Mouse (Mus musculus) E14TG2a.4 (cell line): ENCODE data around the gene Ss18l1.

Experiments
- H3K27me3 ChIP-seq: 2 replicates; pipeline ENCODE4 v1.6.1; 2014; ENCODE audit warnings: low read length, control low read depth; ENCODE audit not compliant: insufficient read depth
- H3K36me3 ChIP-seq: 2 replicates; pipeline ENCODE4 v1.6.1; 2014; ENCODE audit warnings: low read length, control low read depth; ENCODE audit not compliant: insufficient read depth
- H3K4me1 ChIP-seq: replicated peaks from 2 replicates; pipeline ENCODE4 v1.6.1; 2014; ENCODE audit warnings: low read depth, low read length, control low read depth
- H3K4me3 ChIP-seq: replicated peaks from 2 replicates; pipeline ENCODE4 v1.5.1; 2014; ENCODE audit warnings: mild to moderate bottlenecking, low read length
- H3K9me3 ChIP-seq: 2 replicates; pipeline ENCODE4 v1.6.1; 2014; ENCODE audit warnings: low read length, control low read depth
- CTCF ChIP-seq: conservative IDR thresholded peaks from 2 replicates; pipeline ENCODE4 v1.5.1; 2014; ENCODE audit warnings: low read length
- NANOG ChIP-seq: IDR thresholded peaks from 2 replicates; pipeline ENCODE4 v1.6.1; 2014; ENCODE audit warnings: borderline replicate concordance, low read length, mixed read lengths
- POU5F1 ChIP-seq: IDR thresholded peaks from 2 replicates; pipeline ENCODE4 v1.6.1; 2014; ENCODE audit warnings: low read length, borderline replicate concordance

Gene Ss18l1

DNA sequence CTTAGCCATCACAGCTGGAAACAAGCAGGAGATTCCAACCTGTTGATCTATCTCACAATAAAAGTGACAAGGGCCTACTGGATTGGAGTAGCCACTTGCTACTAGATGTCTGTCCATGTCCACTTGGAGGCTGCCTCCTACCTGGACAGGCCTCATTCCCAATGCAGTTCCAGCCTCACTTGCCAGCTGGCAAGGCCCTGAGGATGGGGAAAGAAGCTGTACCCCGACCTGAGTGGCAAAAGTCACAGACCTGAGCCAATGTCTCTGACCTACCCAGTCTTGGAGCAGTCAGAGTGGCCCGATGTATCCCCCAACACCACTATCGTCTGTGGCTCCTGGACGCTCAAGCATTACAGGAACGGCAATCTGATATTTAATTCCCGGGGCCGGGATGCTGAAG lies 28.6 kb upstream of the Ss18l1 start:
- peaks cover 4% of the 10 kb centered on the region; the same call in 1 of the 2 replicates for H3K9me3 ChIP-seq
- TF ChIP-seq NANOG (no peak), POU5F1 (no peak), CTCF (no peak)
- H3K4me3 ChIP-seq = no peak overlapping the region
- peaks cover 18% of the 10 kb centered on the region for H3K27me3 ChIP-seq
- peaks cover 50% of the 10 kb centered on the region for H3K4me1 ChIP-seq
- no peaks in the 10 kb centered on the region for H3K36me3 ChIP-seq

DNA sequence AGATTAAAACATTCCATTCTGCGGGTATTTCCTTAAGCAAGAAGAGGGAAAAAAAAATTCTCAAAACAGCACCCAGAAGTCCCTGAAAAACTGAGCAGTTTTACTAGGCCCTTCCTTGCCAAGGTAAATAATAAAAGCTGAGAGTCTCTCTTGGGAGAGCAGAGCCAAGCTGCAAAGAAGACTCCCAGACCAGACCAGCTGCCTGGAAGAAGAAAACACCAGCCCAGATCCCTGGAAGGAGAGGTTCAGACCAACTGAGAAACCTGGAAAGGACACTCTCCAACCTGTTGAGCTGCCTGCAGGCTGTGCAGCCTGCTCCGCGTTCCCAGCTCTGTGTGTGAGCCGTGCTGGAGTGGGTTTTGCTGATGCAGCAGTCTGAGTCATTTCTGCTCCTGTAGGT lies 24.7 kb upstream of the Ss18l1 start:
- TF ChIP-seq CTCF (no peak), NANOG (no peak), POU5F1 (no peak)
- Histone ChIP-seq H3K9me3 (no peaks in the 10 kb centered on the region), H3K4me1 (peaks cover 41% of the 10 kb centered on the region), H3K36me3 (no peaks in the 10 kb centered on the region), H3K4me3 (no peak overlapping the region), H3K27me3 (peaks cover 57% of the 10 kb centered on the region)

DNA sequence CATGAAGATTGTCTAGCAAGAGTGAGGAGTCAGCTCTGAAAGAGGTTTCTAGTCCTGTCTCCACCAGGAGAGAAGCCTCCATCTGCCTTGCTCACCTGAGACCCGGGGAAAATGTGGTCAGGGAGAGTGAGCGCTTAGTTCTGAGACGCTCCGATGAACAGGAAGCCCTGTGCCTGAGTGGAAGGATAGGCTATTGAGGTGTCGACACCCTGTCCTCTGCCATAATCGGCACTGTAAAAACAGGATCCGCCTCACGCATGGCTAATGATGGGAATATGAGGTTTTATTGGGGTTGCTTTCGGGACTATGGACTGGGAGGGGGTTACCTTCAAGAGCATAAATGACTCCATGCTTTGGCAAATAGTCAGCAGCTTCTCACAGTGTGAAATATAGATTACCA lies 23.7 kb upstream of the Ss18l1 start:
- Histone ChIP-seq H3K36me3 (no peaks in the 10 kb centered on the region), H3K4me1 (peaks cover 48% of the 10 kb centered on the region), H3K4me3 (no peak overlapping the region), H3K27me3 (peaks cover 67% of the 10 kb centered on the region), H3K9me3 (no peaks in the 10 kb centered on the region)
- TF ChIP-seq POU5F1 = no peak
- no peak for TF ChIP-seq CTCF
- no peak for TF ChIP-seq NANOG

GRCm38 (mm10) chr2:180020091-180020661 lies 22.1 kb upstream of the Ss18l1 start:
- Histone ChIP-seq H3K9me3 (no peaks in the 10 kb centered on the region), H3K4me1 (peaks cover 44% of the 10 kb centered on the region), H3K4me3 (no peak overlapping the region), H3K27me3 (peaks cover 69% of the 10 kb centered on the region), H3K36me3 (no peaks in the 10 kb centered on the region)
- TF ChIP-seq NANOG (no peak), CTCF (no peak), POU5F1 (no peak)

- H3K9me3 ChIP-seq = no peaks in the 10 kb centered on the region
- H3K4me1 ChIP-seq = peaks cover 42% of the 10 kb centered on the region
- H3K27me3 ChIP-seq = peaks cover 61% of the 10 kb centered on the region
- TF ChIP-seq CTCF = no peak
- no peak for TF ChIP-seq NANOG
- no peak for TF ChIP-seq POU5F1
- H3K36me3 ChIP-seq = no peaks in the 10 kb centered on the region
- H3K4me3 ChIP-seq = no peak overlapping the region
Observed at GRCm38 (mm10) chr2:180020919-180021318, 21.4 kb upstream of the Ss18l1 start.

- Histone ChIP-seq H3K4me1 (peaks cover 49% of the 10 kb centered on the region), H3K9me3 (no peaks in the 10 kb centered on the region), H3K4me3 (no peak overlapping the region), H3K36me3 (peaks cover 18% of the 10 kb centered on the region), H3K27me3 (peaks cover 61% of the 10 kb centered on the region)
- TF ChIP-seq CTCF = no peak
- TF ChIP-seq NANOG = no peak
- TF ChIP-seq POU5F1 = no peak
Observed at GRCm38 (mm10) chr2:180022751-180023150, 19.6 kb upstream of the Ss18l1 start.

DNA sequence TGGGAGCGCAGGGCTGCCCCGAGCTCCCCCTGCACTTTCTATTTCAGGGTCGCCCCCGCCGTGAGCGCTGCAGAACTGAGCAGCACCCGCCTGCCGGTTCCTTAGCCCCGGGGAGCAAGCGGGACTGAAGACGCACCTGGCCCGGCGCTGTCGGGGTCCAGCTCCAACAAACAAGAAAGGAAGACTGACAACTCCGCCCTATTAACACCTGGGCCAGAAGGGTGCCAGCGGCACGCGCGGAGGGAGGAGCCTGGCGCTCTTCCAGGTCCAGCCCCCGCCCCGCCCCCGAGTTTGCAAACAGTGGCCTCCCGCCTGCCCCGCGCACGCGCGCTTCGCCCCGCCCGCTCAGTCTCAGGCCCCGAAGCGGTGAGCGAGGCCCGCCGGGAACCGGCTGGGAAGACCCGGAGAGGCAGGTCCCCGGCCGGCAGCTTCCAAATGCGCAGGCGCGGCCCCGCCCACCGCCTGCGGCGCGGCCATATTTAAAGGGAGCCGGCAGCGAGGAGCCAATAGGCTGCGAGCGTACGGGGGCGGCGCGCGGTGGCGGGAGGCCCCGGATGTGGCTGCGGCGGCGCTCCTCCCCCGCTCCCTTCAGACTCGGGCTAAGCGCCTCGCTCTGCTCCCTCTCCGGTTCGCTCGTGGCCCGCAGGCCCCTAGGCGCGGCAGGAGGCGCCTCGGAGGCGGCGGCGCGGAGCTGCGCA lies 17.8 kb upstream of the Ss18l1 start, which contains the start of gene Lsm14b:
Lsm14b (plus strand) TSS at position 587 of the 698 bp plus-strand sequence.
- TF ChIP-seq CTCF = no peak
- no peak for TF ChIP-seq POU5F1
- no peak for TF ChIP-seq NANOG
- Histone ChIP-seq H3K9me3 (no peaks in the 10 kb centered on the region), H3K4me1 (peaks cover 48% of the 10 kb centered on the region), H3K4me3 (peak within 1 kb of the TSS; percentile 97), H3K36me3 (peaks cover 36% of the 10 kb centered on the region), H3K27me3 (peaks cover 43% of the 10 kb centered on the region)

DNA sequence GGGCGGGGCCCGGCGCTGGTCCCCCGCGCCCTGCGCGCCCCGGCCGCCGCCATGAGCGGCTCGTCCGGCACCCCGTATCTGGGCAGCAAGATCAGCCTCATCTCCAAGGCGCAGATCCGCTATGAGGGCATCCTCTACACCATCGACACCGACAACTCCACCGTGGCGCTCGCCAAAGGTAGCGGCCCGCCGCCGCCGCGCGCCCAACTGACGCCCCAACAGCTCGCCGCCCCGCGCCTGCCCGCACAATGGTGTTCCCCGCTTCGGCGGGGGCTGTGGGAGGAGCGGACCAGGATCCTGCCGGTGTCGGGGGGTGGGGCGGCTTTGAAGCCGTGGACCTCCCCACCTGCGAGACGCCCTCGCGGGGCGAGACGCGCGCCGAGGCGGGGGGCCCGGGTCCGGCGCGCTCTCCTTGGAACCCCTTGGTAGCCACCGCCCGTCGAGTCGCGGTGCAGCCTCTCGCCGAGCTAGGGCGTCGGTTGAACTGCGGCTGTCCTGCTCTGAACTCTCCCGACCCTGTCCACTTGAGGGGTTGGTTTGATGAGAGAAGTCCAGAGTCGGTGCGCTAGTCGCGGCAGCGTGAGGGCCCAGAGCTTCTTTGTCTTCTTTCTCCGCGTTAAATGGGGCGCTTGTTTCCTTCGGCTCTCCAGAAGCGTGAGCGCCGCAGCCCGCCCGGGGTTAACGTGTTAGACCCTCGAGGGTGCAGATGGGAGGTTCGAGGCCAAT lies 17.0 kb upstream of the Ss18l1 start:
- no peaks in the 10 kb centered on the region for H3K9me3 ChIP-seq
- H3K4me1 ChIP-seq = peaks cover 48% of the 10 kb centered on the region
- peaks cover 36% of the 10 kb centered on the region for H3K27me3 ChIP-seq
- TF ChIP-seq CTCF (no peak), POU5F1 (no peak), NANOG (no peak)
- peaks cover 43% of the 10 kb centered on the region for H3K36me3 ChIP-seq
- peak overlapping the region; percentile 97 for H3K4me3 ChIP-seq
